Comparison of ENCODE assay signal across 8 mouse cellular contexts in genomic region chr19:38264505-38265500, GRCm38 (mm10). TPM values are rescaled to one million over a fixed set of nuclear protein-coding genes. Genes with fewer than 3 reads are reported as not detected.
A peak's percentile ranks its signal among the peaks of the same experiment; 100 is the strongest.
DNase-seq lines count a peak whose midpoint lies in the region.

Lgi1 (plus strand) TSS chr19:38264536.

- H3K27me3 ChIP-seq in forebrain, embryonic 10.5 days (ENCODE audit: poor library complexity, severe bottlenecking), result peaks cover 34% of the 10 kb centered on the region

- no peaks in the 10 kb centered on the region for H3K36me3 ChIP-seq in forebrain, embryonic 10.5 days (replicated peaks)

- H3K27ac ChIP-seq in forebrain, embryonic 10.5 days, result no peak within 1 kb of the TSS

- H3K4me3 ChIP-seq in forebrain, embryonic 10.5 days, result peak within 1 kb of the TSS; percentile 33

- H3K9me3 ChIP-seq in forebrain, embryonic 10.5 days, result no peaks in the 10 kb centered on the region

- H3K4me1 ChIP-seq in forebrain, embryonic 10.5 days, result peaks cover 27% of the 10 kb centered on the region

- DNase-seq in heart, adult 11 months, result peak; percentile 52
- no peak for DNase-seq in heart, adult 9 months (ENCODE audit: low spot score in 2 of 2)
- DNase-seq in ZHBTc4 (ENCODE audit: low read depth, low spot score) (peak; percentile 33), adipocyte (ENCODE audit: low spot score) (no peak)
- DNase-seq in forebrain, embryonic 10.5 days (ENCODE audit: extremely low spot score, low spot score), result no peak
- DNase-seq in layer of hippocampus, postnatal 14 days (ENCODE audit: low spot score in 2 of 2), result no peak
- DNase-seq in retina, embryonic 14.5 days (ENCODE audit: low spot score), result peak; percentile 21
- DNase-seq in spleen, adult 12 weeks (ENCODE audit: low spot score), result no peak

- 29% methylated on average over 21 of the region's 21 CpGs for WGBS in forebrain, embryonic 10.5 days

RNA-seq across cellular contexts. Expression of gene Lgi1, which starts in this region (rescaled TPM):
- polyA plus RNA-seq in forebrain, embryonic 10.5 days (2016; fragmentation: Nextera tagmentation; extraction: Ambion mirVana), result 0.25 and 0.63 TPM in 2 replicates
- total RNA-seq in layer of hippocampus, postnatal 14 days (2021), result 100 to 1,000 TPM; 155 to 168 TPM

Comparison
In these comparisons a context has a peak if more than half of its experiments do, and no peak if none do; other contexts are left out.
1. DNase-seq: peak in heart, adult 11 months (single experiment), ZHBTc4 (single experiment) and retina, embryonic 14.5 days (single experiment); none in heart, adult 9 months (0 of 2), forebrain, embryonic 10.5 days (single experiment), layer of hippocampus, postnatal 14 days (0 of 2), adipocyte (single experiment) and spleen, adult 12 weeks (single experiment).